Mouse (Mus musculus): Measurements from ENCODE around the gene Fam161b.
"Not testable (repeated sequence)": the region's sequence is repeated elsewhere in the genome, so short reads cannot be mapped to it uniquely, and the experiment has no call there.

Gene Fam161b

DNA sequence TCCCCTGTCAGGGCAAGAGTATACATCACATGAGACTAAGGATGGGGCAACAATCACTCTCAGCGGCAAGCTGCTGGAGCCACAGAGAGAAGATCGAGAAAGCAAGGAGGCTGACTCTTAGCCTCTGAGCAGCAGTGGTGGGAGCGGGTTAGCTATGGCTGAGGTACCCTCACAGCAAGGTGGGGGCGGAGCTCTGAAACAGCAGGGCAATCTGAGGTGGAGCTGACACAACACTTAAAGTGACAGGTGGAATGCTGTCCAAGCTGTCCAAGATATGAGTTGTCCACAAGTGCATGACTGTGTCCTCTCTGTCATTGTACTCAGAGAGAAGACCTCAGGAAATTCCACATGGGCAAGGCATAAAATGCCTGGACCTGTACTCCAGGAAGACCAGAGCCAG, 20.7 kb upstream of the Fam161b start:
- no peak for DNase-seq (ENCODE audit: extremely low spot score)

DNA sequence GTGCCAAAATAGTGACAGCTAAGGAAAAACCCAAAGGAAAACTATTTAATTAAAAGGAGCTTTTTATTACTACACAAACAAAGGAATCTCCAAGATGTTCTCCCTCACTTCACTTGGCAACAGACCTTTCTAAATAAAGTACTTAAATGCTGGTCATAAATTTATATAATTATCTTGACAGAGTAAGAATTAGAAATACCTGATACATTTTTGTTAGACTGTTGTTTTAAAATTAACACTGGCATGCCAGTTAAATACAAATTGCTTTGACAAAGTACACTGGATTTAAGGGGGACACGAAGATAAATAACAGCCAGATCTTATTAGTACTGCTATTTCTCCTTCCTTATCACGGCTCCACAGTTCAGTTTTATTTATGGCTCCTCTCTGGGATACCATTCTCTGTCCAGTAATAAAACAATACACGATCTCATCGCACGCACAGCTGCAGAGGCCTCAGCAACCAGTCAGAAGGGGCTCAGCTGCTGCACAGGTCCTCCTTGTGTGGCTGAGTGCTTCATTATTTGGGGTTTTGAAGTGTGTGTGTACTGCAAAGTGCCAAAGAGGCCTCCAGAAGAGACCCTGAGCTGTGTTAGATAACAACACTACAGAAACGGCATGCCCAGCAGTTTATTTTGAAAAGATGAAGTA, 12.3 kb upstream of the Fam161b start:
- DNase-seq (ENCODE audit: extremely low spot score), result no peak

DNA sequence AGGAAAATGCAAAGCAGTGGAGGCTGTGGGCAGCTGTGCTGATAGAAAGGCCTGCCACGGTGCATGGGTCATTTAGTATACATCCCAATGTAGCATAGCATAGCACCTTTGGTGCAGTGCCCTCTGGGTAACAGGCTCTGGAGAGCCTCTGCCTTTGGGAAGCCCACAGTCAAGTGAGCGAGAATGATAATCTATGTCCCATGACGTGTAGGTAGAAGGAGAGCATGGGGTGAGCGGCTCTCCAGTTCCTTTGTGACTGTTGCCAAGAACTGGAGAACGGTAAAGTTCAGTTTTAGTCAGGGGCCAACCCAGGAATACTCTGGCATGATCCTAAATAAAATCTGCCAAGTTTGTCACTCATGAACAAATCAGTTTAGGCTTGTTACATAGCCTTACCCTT, 10.0 kb upstream of the Fam161b start:
- DNase-seq (ENCODE audit: extremely low spot score), result no peak

DNA sequence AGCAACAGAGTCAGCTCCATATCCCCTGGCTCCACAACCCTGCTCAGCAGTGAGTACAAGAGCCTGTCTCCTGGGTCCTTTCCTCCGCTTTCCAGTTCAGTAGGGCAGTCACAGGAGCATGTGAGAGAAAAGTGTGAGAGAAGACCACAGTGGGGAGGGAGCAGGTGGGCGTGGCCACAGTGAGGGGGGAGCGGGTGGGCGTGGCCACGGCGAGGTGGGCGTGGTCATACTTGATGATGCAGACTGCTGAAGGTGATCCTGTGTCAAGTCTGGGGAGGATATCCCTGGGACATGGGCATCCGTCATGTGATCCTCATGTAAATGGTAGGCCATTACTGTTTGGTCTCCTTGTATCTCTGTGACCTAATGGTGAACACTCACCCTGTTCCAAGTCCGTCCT, 5.3 kb upstream of the Fam161b start:
- DNase-seq (ENCODE audit: extremely low spot score), result no peak

DNA sequence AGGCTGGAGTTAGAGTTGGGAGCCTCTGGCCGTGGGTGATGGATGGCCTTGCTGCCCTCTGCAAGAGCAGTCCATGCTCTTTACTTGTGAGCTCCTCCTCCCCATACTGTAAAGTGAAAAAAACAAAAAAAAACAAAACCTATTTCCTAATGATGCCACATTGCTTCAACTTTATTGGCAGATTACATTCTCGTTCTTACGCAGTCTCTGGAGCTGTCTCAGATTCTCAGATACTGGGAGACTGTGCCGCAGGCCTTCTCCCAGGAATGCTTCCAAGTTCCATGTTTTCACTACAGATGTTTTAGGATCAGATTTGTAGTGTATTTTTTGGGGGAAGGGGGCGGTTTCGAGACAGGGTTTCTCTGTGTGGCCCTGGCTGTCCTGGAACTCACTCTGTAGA, 3.5 kb upstream of the Fam161b start:
- DNase-seq (ENCODE audit: extremely low spot score), result no peak

DNA sequence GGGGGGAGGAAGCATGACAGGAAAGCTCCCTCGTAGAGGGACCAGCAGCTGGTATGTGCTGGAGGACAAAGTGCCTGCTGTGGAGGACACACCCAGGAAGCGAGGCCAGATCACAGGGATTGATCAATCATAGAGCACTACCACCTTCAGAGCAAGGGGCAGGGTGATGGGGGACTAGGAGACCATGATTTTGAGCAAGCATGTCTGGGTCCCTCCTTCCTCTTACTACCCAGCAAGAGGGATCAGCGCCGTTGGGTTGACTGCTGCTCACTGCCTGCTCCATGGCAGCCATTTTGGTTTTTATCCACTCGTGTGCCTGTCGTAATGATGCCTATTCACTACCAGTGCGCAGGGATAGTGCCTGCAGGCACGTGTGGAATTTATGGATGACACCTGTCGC, 2.7 kb upstream of the Fam161b start:
- no peak for DNase-seq (ENCODE audit: extremely low spot score)

DNA sequence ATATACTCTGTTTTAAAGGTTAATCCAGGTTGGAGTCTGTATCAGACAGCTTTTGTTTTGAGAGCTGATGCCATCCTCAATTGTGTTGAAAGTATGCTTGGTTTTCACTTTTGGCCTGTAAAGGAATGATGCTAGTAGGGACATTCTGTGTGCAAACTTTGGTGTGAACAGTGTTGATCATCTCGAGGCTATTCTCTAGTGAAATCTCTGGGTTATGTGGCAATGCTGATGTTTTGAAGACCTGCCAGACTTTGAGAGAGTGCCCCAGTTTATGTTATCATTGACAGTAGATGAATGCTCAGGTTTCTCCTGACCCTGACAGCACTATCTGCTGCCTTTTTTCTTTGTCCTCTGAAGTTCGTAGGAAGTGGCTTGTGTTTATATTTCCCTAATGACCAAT, 1.2 kb upstream of the Fam161b start:
- no peak for DNase-seq (ENCODE audit: extremely low spot score)

DNA sequence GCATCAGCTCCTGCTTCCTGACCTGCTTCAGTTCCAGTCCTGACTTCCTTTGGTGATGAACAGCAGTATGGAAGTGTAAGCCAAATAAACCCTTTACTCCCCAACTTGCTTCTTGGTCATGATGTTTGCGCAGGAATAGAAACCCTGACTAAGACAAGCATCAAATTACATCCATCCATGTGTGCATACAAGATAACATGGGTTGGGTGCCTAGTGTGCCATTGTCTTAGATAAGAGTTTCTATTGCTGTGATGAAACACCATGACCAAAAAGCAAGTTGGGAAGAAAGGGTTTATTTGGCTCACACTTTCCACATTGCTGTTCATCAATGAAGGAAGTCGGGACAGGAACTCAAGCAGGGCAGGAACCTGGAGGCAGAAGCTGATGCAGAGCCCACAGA, 2.9 kb downstream of the Fam161b start:
- not testable (repeated sequence) for DNase-seq (ENCODE audit: extremely low spot score)

DNA sequence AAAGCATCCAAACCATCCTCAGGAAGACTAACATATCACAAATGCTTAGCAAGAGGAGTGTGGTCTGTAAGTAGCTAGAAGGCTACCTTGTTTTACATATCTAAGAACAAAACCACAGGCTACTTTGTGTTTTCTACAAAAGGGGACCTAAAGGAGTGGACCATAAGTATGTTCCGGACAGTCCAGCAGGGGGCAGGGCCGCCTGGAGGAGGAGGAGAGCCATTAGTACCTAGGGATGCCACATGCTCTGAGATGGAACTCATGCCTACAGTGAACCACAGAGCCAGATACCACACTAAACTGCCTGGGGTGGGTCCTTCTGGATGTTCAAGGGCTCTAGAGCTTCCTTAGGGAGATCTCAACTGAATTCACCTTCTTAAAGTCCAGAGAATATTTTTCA, 14.4 kb downstream of the Fam161b start:
- peak; percentile 31 for DNase-seq (ENCODE audit: extremely low spot score)

DNA sequence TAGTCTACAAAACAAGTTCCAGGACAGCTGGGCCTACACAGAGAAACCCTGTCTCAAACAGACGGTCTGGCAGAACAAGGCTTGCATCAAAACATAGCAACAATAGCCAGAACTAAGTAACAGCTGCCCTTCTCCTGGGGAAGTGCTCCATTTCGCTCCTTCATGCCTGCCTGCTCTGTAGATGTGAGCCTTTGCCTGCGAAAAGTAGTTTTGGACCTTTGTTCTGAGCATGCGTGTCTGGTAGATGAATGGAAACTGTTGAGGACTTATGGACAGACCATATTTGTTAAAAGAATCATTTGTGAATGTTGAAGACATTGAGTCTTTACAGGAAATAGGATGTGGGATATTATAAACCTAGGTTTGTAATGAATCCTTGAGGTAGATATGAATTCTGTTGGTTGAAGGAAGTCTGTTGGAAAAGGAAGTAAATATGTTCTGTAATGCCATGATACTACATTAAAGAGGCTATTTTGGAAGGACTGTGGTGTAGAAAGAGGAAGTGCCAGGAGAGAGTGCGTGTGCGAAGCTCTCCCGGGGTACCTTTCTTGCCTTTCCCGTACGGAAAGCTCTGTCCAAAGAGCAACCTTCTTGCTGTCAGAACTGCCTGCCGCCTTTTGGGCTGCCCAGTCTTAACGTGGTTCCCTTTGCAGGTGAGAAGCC, 24.5 kb downstream of the Fam161b start:
- no peak for DNase-seq (ENCODE audit: extremely low spot score)

DNA sequence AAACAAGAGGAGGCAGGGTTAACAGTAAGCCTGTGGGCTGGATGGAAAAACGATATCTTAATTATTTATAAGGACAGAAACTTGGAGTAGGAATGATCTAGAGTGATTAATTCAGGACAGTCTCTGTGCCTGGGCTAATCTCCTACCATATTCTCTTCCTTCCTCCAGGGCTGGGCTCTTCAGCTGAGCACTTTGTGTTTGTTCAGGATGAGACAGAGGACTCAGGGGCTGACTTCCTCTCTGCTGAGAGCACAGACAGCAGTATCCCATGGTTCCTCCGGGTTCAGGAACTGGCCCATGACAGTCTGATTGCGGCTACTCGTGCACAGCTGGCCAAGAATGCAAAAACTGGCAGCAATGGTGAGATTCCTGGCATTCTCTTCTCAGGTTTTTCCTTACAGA, 34.5 kb downstream of the Fam161b start:
- DNase-seq (ENCODE audit: extremely low spot score), result no peak

DNA sequence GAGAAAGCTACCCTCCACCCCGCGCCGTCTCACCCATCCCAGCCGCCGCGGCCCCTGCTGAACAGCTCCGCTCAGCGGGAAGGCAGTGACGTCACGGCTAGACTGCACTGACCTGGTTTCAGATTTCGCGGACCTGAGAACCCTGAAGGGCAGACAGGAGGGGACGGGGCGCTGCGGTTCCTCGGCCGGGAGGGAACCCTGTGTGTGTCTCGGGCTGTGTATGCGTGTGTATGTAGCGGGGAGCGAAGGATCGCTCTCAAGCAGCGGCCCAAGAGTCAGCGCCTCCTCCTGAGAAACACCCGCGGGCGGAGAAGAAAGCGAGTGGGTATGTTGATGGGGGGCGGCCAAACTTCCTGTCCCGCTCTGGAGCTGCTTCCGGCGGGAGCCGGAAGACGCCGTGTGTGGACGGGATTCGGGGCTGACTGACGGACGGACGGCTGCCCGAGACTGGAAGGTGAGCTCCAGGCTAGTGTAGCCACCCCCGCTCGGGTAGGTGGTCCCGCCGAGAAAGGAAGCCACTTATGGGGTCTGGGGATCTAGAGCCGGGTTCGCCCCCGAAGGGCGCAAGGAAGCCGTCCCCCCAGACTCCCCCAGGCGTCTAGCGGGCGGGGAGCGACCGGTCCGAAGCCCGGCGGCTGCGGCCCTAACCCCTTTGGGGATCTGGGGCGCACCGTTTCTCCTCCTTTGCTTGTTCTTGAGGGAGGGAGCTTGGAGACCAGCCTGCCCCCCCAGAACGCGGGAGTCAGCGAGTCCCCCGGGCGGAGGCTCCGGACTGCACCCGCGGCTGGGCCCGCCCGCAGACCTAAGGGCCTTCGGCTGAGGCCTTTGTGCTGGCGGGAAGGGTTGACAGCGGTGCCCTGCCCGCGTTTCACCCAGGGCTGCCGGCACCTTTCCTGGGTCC, 44.7 kb downstream of the Fam161b start, which contains the start of gene Zfp410:
Zfp410 (plus strand) TSS at position 132 of the 901 bp plus-strand sequence.
- DNase-seq (ENCODE audit: extremely low spot score), result peak; percentile 92

DNA sequence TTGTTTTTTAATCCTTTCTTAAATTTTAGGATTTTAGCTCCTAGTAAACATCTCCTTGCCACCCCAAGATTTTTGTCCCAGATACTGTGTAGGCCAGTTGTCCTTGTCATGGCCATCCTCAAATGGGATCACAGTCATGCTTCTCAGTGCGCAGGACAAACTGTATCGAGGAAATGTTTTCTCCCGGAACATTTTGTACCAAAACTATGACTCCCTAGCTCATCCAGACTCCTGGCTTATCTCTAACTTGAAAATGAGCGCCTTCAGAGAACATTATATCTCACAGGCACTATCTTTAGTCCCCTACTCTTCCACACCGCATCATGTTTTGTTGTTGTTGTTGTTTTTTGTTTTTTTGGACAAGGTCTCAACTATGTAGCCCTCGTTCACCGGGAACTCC, 45.6 kb downstream of the Fam161b start:
- no peak for DNase-seq (ENCODE audit: extremely low spot score)

DNA sequence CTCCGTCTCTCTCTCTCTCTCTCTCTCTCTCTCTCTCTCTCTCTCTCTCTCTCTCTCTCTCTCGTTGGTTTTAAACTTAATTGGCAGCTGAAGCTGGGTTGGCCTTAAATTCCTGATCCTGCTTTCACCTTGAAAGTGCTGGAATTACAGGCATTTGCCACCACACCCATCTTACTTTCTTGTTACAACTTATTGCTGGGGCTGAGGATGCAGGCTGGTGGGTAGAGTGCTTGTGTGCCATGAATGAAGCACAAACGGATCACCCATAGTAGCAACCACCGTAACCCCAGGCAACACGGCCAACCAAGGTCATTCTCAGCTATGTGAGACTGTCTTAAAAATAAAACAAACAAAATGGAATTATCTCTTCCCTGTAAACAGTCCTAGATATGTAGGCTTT, 50.3 kb downstream of the Fam161b start:
- no peak for DNase-seq (ENCODE audit: extremely low spot score)

DNA sequence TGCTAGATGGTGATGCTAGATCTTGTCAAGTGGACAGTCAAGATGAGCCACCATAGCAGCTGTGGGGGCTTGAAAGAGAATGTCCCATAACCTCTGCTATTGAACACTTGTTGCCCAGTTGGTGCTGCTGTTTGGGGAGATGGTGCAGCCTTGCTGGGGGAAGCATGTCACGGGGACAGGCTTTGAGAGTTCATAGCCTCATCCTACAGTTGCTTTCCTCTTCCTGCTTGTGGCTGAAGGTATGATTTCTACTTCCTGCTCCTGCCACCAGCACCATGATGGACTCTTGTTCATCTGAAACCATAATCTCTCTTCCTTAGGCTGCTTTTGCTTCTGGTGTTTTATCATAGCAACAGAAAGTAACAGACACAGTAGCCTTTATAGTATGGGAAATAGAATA, 57.1 kb downstream of the Fam161b start:
- no peak for DNase-seq (ENCODE audit: extremely low spot score)

DNA sequence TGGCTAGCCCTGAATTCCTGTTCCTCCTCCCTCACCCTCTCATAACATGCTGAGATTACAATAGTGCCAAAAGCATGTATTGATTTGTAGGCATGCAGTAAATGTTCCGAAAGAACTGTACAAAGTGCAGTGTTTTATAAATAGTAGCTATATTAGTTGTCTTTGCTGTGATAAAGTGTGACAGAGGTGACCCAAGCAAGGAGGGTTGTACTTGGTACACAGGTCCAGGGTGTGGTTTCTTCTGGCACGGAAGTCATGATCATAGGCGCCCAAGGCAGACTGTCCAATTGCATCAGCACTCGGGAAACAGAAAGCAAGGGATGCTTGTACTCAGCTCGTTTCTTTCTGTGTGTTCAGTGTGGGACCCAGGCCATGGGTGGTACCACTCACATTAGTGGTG, 57.5 kb downstream of the Fam161b start:
- DNase-seq (ENCODE audit: extremely low spot score), result no peak

DNA sequence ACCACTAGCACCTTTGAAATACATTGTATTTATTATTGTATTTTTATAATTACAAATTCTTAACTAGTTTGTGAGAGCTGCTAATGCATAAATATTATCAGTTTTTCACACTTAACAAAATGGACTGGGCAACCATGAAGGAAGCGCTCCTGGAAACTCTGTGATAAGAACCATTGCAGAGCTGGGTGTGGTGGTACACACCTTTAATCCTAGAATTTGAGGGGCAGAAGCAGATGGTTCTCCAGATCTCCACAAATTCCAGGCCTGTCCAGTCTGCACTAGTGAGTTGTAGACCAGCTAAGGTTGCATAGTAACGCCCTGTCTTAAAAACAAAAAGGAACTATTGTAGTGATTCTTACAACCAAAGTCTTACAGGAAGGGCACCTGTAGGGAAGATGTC, 62.4 kb downstream of the Fam161b start:
- DNase-seq (ENCODE audit: extremely low spot score), result no peak

DNA sequence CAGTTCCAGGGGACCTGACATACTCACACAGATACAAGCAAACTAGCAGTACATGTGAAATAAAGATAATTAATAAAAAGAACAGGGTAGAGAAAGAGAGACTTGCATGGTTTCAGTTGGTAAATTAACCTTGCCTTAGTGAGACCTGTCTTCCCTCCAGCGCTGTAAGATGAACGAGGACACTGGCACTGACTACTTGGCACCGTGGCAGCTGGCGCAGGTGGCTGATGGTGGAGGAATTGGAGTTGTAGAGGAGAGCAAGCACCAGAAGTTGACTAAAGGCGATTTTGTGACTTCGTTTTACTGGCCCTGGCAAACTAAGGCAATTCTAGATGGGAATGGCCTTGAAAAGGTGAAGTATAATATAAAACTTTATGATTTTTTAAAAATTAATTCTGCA, 63.8 kb downstream of the Fam161b start:
- DNase-seq (ENCODE audit: extremely low spot score), result no peak
